Mouse (Mus musculus) testis, postnatal 14 days (tissue): ENCODE measurements around the gene Slc46a2.

ENCODE experiments used
- DNase-seq: peaks from one replicate; pipeline ENCODE4 v3.0.0; 2021; ENCODE audit warnings: low spot score

Gene Slc46a2

GRCm38 (mm10) chr4:59891723-59892416 lies 23.0 kb downstream of the Slc46a2 start:
- no peak for DNase-seq

DNA sequence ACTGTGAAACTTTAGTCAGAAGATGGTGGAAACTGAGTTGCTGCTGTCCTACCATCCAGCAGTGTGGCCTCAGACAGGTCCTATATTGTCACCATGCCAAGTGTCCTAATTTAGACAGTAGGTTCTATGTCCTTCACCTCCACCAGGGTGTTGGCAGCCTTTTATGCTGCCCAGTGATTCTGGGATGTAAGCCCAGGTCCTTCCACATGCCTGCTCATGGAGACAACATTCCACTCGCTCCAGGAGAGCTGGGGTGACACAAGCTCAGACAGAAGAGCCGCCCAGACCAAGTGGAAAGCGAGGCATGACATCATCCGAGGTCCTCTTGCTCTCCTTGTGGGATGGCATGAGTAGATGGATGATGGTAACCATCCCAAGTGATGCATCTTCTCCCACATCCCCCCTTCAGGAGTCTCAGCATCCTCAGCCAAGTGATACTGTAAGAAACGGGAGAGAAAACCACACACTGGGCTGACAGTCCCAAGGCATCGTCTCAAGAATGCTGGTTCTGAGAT lies 24.7 kb downstream of the Slc46a2 start:
- DNase-seq, result no peak

GRCm38 (mm10) chr4:59888014-59888413 lies 26.8 kb downstream of the Slc46a2 start:
- no peak for DNase-seq

DNA sequence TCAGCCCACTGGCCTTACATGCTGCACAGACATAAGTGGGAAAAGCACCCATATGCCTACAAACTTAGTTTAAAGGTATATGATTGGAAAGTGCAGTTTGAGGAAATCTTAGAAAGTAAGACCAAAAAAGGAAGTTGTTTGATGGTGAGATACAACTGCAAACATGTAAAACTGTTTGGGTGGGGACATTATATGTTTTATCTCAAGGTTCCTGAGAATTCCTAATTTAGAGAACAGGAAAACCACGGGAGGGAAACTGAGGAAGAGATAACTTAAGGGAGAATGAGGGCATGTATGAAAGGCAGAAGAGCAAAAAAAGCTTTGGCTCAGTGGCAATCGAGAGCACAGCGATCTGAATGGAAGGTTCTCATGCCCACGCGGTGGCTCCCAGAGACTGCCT lies 27.8 kb downstream of the Slc46a2 start:
- no peak for DNase-seq

GRCm38 (mm10) chr4:59886281-59886680 lies 28.6 kb downstream of the Slc46a2 start:
- no peak for DNase-seq

GRCm38 (mm10) chr4:59884136-59884696 lies 30.6 kb downstream of the Slc46a2 start:
- DNase-seq, result no peak

- DNase-seq, result no peak
These were observed 33.6 kb downstream of the Slc46a2 start for GRCm38 (mm10) chr4:59881210-59881609.

- no peak for DNase-seq
These were observed 34.1 kb downstream of the Slc46a2 start for GRCm38 (mm10) chr4:59880725-59881124.

- DNase-seq, result no peak
These were observed 35.4 kb downstream of the Slc46a2 start for GRCm38 (mm10) chr4:59879444-59879843.

DNA sequence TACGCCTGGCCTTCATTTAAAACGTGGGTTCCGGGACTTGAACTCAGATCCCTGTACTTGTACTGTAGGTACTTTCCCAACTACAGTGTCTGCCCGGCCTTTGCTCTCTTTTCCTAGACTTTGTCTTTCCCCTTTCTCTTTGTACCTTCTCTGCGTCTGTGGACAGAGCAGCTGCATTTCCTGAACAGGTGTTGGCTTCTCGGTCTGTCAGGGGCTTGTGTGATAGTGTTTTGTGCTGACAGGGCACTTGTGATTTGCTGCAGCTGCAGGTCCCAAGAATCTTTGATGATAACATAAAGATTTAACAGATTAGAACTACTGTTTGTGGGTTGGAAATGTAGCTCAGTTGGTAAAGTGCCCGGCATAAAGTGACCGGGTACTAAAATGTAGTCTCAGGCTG lies 36.3 kb downstream of the Slc46a2 start:
- no peak for DNase-seq

DNA sequence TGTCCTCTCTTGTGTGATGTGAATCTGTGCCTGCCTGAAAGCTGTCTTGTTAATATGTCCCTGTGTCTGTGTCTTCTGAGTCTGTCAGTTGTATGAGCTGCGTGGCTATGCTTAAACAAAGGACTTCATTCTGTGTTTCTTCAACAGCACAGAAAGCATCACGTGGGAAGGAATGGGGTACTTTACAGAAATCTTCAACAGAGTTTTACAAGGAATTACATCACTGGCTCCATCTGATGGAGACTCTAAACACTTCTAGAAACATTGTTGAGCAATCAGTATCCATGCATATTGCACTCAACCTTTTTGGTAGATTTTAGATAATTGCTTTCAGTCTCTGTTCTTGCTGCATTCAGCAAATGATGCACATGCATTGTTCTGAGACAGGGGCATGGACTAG lies 37.8 kb downstream of the Slc46a2 start:
- DNase-seq, result no peak

GRCm38 (mm10) chr4:59876570-59876969 lies 38.3 kb downstream of the Slc46a2 start:
- DNase-seq, result no peak

- no peak for DNase-seq
These were observed 41.0 kb downstream of the Slc46a2 start for GRCm38 (mm10) chr4:59873830-59874229.

DNA sequence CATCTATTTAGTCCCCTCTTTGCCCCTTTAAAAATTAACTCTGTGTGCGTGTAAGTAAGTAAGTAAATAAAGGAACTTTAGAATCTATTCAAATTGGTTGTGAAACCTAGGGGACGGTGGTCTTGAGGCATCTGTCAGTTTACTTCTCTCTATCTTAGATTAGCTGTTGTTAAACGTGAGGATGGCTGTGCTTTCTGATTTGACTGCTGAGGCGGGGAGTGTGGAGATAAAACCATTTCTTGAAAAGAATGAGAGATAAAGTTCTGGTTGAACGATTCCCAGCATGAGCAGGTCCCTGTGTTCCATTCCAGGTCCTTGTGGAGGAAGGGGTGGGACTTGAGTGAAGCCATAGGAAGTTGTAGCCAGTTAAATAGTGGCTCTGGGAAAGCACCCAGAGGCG lies 41.6 kb downstream of the Slc46a2 start:
- no peak for DNase-seq

DNA sequence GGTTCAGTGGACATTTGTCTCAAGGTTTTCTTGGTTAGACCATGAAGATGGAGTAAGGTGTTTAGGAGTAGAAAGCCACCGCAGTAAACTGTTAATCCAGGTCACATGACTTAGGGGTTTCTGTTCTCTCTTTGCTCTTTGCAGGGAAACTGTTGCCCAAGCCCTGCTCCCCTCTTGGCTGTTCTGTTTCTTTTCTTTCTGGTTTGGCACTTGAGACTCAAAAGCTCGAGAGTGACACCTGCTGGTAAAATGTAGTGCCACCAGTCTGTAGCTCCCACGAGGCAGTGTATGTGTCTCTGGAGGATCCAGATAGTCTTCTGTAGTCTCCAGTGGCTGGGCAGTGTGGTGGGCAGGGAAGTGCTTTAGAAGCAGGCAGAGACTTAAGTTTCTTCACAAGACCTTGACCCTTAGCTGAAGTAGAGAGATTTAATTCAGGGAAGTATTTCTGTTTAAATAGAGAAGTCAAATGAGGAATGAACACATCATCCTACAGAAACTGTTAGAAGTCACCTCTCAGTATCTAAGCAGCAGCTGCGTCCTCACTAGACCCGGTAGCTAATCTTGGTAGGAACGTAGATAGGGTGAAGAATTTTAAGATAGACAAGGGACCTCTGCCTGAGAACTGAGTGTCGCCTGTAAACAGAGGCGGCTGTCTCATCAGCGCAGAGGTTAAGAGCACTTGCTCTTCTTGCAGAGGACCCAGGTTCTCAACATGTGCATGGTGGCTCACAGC lies 43.8 kb downstream of the Slc46a2 start:
- DNase-seq, result peak; percentile 18

- no peak for DNase-seq
These were observed 44.4 kb downstream of the Slc46a2 start for GRCm38 (mm10) chr4:59870433-59870832.

- DNase-seq, result no peak
These were observed 45.3 kb downstream of the Slc46a2 start for GRCm38 (mm10) chr4:59869488-59870057.

- DNase-seq, result no peak
These were observed 46.8 kb downstream of the Slc46a2 start for GRCm38 (mm10) chr4:59868086-59868485.

DNA sequence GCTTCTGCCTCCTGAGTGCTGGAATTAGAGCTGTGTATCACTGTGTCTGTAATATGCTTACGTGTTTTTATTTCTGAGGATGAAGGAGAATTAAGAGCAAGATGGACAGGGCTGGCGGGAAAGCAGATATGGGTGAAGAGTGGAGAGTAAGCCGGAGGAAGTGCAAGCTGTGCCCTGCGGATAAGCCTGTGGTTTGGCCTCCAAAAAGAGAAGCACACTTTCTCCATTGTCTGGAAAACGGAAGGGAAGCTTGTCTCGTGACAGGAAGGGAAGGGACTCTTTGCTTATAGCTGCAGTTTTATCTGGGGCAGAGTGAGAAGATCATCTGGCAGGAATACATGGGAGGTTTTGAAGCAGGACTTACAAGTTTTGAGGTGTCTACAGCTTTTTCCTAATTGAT lies 51.0 kb downstream of the Slc46a2 start:
- DNase-seq, result no peak

DNA sequence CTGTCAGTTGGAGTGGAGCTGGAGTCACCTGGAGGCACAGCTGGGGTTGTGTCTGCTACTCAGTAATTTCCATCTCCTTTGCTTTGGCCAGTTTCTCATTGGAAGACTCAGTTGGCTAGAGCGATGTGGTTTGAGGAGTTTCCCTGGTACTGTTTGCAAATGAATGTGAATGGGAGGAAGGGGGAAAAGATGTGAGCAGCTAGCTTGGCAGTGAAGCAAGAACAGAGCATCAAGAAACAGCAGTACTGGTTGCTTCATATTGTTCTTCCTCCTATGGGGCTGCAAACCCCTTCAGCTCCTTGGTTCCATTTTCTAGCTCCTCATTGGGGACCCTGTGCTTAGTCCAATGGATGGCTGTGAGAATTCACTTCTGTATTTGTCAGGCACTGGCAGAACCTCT lies 52.5 kb downstream of the Slc46a2 start:
- no peak for DNase-seq

DNA sequence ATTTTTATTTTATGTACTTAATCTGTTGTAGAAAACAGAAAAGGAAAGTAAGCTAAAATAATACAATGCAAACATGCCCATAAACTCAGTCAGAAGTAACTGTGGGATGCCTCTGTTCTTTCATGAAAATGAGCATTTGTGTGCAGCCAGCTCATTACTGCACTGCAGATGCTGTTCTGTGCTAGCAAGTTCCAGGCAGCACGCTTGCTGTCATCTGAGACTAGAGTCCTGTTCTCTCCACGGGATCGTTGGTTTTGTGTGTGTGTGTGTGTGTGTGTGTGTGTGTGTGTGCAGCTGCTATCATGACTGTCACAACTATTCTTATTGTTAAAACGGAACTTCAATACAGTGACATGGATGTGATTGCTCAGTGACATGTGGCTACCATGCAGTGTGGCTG lies 53.0 kb downstream of the Slc46a2 start:
- DNase-seq, result no peak

DNA sequence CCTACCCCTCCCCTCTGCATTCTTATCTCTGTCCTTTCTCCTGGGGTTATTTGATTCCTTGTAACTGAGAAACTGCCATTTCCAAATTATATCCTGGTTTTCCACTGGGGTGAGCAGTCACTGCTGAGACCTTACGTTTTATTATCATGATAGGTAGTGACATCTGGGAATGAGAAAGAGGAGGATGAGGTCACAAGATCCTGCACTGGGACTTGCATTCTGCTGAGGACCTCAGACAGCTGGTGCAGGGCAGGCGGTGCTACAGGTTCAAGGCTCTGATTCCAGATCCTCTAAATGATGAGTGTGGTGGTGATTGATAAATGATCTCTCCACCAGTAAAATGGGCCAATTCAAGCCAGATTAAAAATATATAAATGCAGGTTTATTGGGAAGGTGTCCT lies 54.4 kb downstream of the Slc46a2 start:
- no peak for DNase-seq
